Mouse (Mus musculus) myocyte (in vitro differentiated cells): ENCODE data around the gene Pold4. TPM values are rescaled to one million over a fixed set of nuclear protein-coding genes. Genes with fewer than 3 reads are reported as not detected.

Experiments used
- polyA plus RNA-seq: library from polyadenylated mRNA; unstranded; fragments of >200 nt; fragmentation: generic; extraction: Trizol; gene quantifications from one replicate; pipeline ENCODE4 v1.2.1, GENCODE M21; 2012; ENCODE audit warnings: missing spikeins

Pold4 gene
- polyA plus RNA-seq, 1 experiment = 166 TPM

Other genes starting within 250 kb of the Pold4 start
- gene Acy3, start 245.3 kb upstream of the Pold4 start, polyA plus RNA-seq = 6.3 TPM
- gene Tbx10, start 239.1 kb upstream of the Pold4 start, polyA plus RNA-seq = 0.04 TPM
- 36.9 TPM for gene Nudt8, start 231.3 kb upstream of the Pold4 start, polyA plus RNA-seq
- gene Gm49405, start 231.3 kb upstream of the Pold4 start, polyA plus RNA-seq = 0.50 TPM
- 2.5 TPM for gene Doc2g, start 228.6 kb upstream of the Pold4 start, polyA plus RNA-seq
- gene Ndufv1, start 219.1 kb upstream of the Pold4 start, polyA plus RNA-seq = 405 TPM
- gene Gstp1, start 193.9 kb upstream of the Pold4 start, polyA plus RNA-seq = 768 TPM
- gene Gstp2, start 185.9 kb upstream of the Pold4 start, polyA plus RNA-seq = 6.7 TPM
- gene Gstp3, start 172.3 kb upstream of the Pold4 start, polyA plus RNA-seq = 0.25 TPM
- not detected for gene Cabp2, start 150.3 kb upstream of the Pold4 start, polyA plus RNA-seq
- 148 TPM for gene Cdk2ap2, start 134.7 kb upstream of the Pold4 start, polyA plus RNA-seq
- 42.3 TPM for gene Pitpnm1, start 131.9 kb upstream of the Pold4 start, polyA plus RNA-seq
- gene Aip, start 106.0 kb upstream of the Pold4 start, polyA plus RNA-seq = 250 TPM
- gene Gpr152, start 92.1 kb upstream of the Pold4 start, polyA plus RNA-seq = not detected
- 0.10 TPM for gene Cabp4, start 87.9 kb upstream of the Pold4 start, polyA plus RNA-seq
- 238 TPM for gene Coro1b, start 83.3 kb upstream of the Pold4 start, polyA plus RNA-seq
- 4.9 TPM for gene Ptprcap, start 78.3 kb upstream of the Pold4 start, polyA plus RNA-seq
- gene Rps6kb2, start 68.5 kb upstream of the Pold4 start, polyA plus RNA-seq = 42.0 TPM
- 8.2 TPM for gene Carns1, start 56.4 kb upstream of the Pold4 start, polyA plus RNA-seq
- 0.67 TPM for gene Tbc1d10c, start 40.6 kb upstream of the Pold4 start, polyA plus RNA-seq
- 702 TPM for gene Ppp1ca, start 39.8 kb upstream of the Pold4 start, polyA plus RNA-seq
- 16.7 TPM for gene Rad9a, start 30.2 kb upstream of the Pold4 start, polyA plus RNA-seq
- 11.5 TPM for gene Clcf1, start 17.7 kb upstream of the Pold4 start, polyA plus RNA-seq
- not detected for gene AC109138.7, start 17.5 kb upstream of the Pold4 start, polyA plus RNA-seq
- 0.17 TPM for gene Ssh3, start 37.3 kb downstream of the Pold4 start, polyA plus RNA-seq
- gene Ankrd13d, start 51.2 kb downstream of the Pold4 start, polyA plus RNA-seq = 1.7 TPM
- gene Grk2, start 74.3 kb downstream of the Pold4 start, polyA plus RNA-seq = 56.3 TPM
- gene Kdm2a, start 166.4 kb downstream of the Pold4 start, polyA plus RNA-seq = 20.3 TPM
- 51.1 TPM for gene Rhod, start 207.5 kb downstream of the Pold4 start, polyA plus RNA-seq
- gene Syt12, start 245.5 kb downstream of the Pold4 start, polyA plus RNA-seq = 22.3 TPM